In the genomic region with DNA sequence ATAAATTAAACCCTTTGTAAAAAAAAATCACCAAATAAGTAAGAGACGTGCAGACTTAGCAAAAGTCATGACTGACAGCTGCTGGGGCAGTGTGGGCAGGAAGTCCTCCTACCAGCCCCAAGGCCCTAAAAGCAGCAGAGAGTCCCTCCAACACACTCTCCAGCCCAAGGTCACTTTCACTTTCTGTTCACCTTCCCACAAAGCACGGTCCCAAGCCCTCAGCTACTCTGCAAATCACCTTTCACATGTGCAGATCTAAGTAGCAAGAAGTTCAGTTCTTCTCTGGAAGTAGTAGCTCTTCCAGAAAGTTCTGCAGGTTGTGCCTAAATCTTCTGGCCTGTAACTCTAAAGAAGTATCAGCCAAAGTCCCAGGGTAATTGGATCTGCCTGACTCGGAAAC, we compare ENCODE assay signal across 23 mouse cellular contexts.
DNase-seq lines count a peak whose midpoint lies in the region; ATAC-seq and TF ChIP-seq lines count a peak whose summit lies in the region.
"Had no signal": no experiment of that assay in that cellular context is flagged by ENCODE, and none has a peak within 500 bp of the region (broad histone marks: within the 10 kb centered on the region; RNA-seq: fewer than 3 reads in every experiment).

No protein-coding gene starts in this region.

- no peaks in the 10 kb centered on the region for H3K27me3 ChIP-seq in liver, postnatal 0 days (ENCODE audit: insufficient read depth, low read length)
- H3K27me3 ChIP-seq in liver, embryonic 12.5 days (replicated peaks), result no peaks in the 10 kb centered on the region
- H3K27me3 ChIP-seq in MEL (ENCODE audit: control insufficient read depth in 1 of 2, insufficient read depth in 2 of 2, low read length in 2 of 2), result no peaks in the 10 kb centered on the region; a peak in 1 of 4 replicates
- H3K27me3 ChIP-seq: forebrain, embryonic 13.5 days; heart, embryonic 12.5 days; hindbrain, embryonic 12.5 days; intestine, embryonic 15.5 days; liver, embryonic 13.5 days; neural tube, embryonic 15.5 days had no signal

- WGBS in liver, postnatal 0 days (ENCODE audit: insufficient replicate concordance), result 37% methylated on average over 3 of the region's 3 CpGs
- WGBS in liver, embryonic 12.5 days (ENCODE audit: insufficient replicate concordance), result 55% methylated on average over 3 of the region's 3 CpGs

- TF ChIP-seq CTCF in liver, postnatal 0 days (IDR thresholded peaks at IDR 0.05; ENCODE audit: low read depth), result no peak
- no peak for TF ChIP-seq CTCF in MEL (IDR thresholded peaks at IDR 0.05 in 2 of 3, conservative IDR thresholded peaks at IDR 0.05 in 1 of 3; ENCODE audit: control insufficient read depth in 1 of 3, insufficient read depth in 1 of 3, low read depth in 2 of 3, low read length in 3 of 3, poor library complexity in 1 of 3, severe bottlenecking in 1 of 3)

- TF ChIP-seq POLR2A in MEL (IDR thresholded peaks at IDR 0.05; ENCODE audit: control insufficient read depth in 1 of 2, insufficient read depth in 1 of 2, low read depth in 1 of 2, low read length in 2 of 2, poor library complexity in 1 of 2), result no peak

- DNase-seq in liver, postnatal 0 days, result no peak
- DNase-seq in A20 (ENCODE audit: low read depth, low spot score), result peak; percentile 70
- peak; percentile 7 for DNase-seq in MEL (ENCODE audit: low read depth, low spot score)
- no peak for DNase-seq in cerebellum, postnatal 25 days
- DNase-seq in embryo, embryonic 10.5 days (ENCODE audit: low spot score), result no peak
- no peak for DNase-seq in ovary, postnatal 14 days (ENCODE audit: low spot score)
- DNase-seq: adrenal gland, postnatal 25 days; cerebellum, adult 9-10 months; gastrocnemius, postnatal 25 days; layer of hippocampus, postnatal 36 days; left cerebral cortex, postnatal 4 days; liver, embryonic 13.5 days; lung, postnatal 10 days; retina, postnatal 1 day; thymus, postnatal 36 days had no signal

- H3K4me1 ChIP-seq in liver, postnatal 0 days (ENCODE audit: insufficient read depth), result 0 out of 2 replicates have a peak, but pooled peaks cover 2% of the 10 kb centered on the region
- H3K4me1 ChIP-seq in liver, embryonic 12.5 days, result no peaks in the 10 kb centered on the region
- H3K4me1 ChIP-seq in MEL (ENCODE audit: control insufficient read depth in 1 of 2, insufficient read depth in 2 of 2, low read length in 2 of 2), result no peaks in the 10 kb centered on the region; a peak in 1 of 4 replicates
- H3K4me1 ChIP-seq: forebrain, embryonic 13.5 days; hindbrain, embryonic 12.5 days; intestine, embryonic 15.5 days; liver, embryonic 13.5 days; neural tube, embryonic 15.5 days had no signal

- H3K9ac ChIP-seq in liver, postnatal 0 days (replicated peaks), result no peak overlapping the region
- H3K9ac ChIP-seq in liver, embryonic 12.5 days, result no peak overlapping the region
- no peak overlapping the region for H3K9ac ChIP-seq in MEL (ENCODE audit: control insufficient read depth, low read depth, low read length, poor library complexity, severe bottlenecking)
- H3K9ac ChIP-seq: forebrain, embryonic 13.5 days; heart, embryonic 12.5 days; hindbrain, embryonic 12.5 days; intestine, embryonic 15.5 days; liver, embryonic 13.5 days; neural tube, embryonic 15.5 days had no signal

- no peak for TF ChIP-seq EP300 in liver, postnatal 0 days (IDR thresholded peaks at IDR 0.05; ENCODE audit: low read depth)
- no peak for TF ChIP-seq EP300 in MEL (IDR thresholded peaks at IDR 0.05; ENCODE audit: low read depth in 1 of 2, low read length in 2 of 2)

- H3K36me3 ChIP-seq in liver, postnatal 0 days (replicated peaks; ENCODE audit: insufficient read depth, low read length), result no peaks in the 10 kb centered on the region
- no peaks in the 10 kb centered on the region for H3K36me3 ChIP-seq in liver, embryonic 12.5 days
- H3K36me3 ChIP-seq in MEL (ENCODE audit: control insufficient read depth in 1 of 2, insufficient read depth in 2 of 2, low read length in 2 of 2), result no peaks in the 10 kb centered on the region
- H3K36me3 ChIP-seq: heart, embryonic 12.5 days; hindbrain, embryonic 12.5 days; intestine, embryonic 15.5 days; liver, embryonic 13.5 days; neural tube, embryonic 15.5 days had no signal

- H3K79me2 ChIP-seq in MEL (ENCODE audit: control insufficient read depth, insufficient read depth, low read length, poor library complexity), result no peaks in the 10 kb centered on the region

- 0 out of 2 replicates have a peak, but pooled peaks cover 3% of the 10 kb centered on the region for H3K9me3 ChIP-seq in liver, postnatal 0 days (ENCODE audit: low read length)
- H3K9me3 ChIP-seq in liver, embryonic 12.5 days (replicated peaks), result no peaks in the 10 kb centered on the region
- H3K9me3 ChIP-seq in MEL (replicated peaks; ENCODE audit: insufficient read depth, low read length), result no peaks in the 10 kb centered on the region
- H3K9me3 ChIP-seq: hindbrain, embryonic 12.5 days; intestine, embryonic 15.5 days; liver, embryonic 13.5 days; neural tube, embryonic 15.5 days had no signal

- H3K4me2 ChIP-seq in liver, postnatal 0 days (ENCODE audit: low read depth, low read length), result peak overlapping the region; percentile 20; the same call in 1 of the 2 replicates
- no peak overlapping the region for H3K4me2 ChIP-seq in liver, embryonic 12.5 days
- H3K4me2 ChIP-seq: forebrain, embryonic 13.5 days; heart, embryonic 12.5 days; hindbrain, embryonic 12.5 days; intestine, embryonic 15.5 days; liver, embryonic 13.5 days; midbrain, embryonic 11.5 days; neural tube, embryonic 15.5 days had no signal

- no peak for TF ChIP-seq RAD21 in MEL (IDR thresholded peaks at IDR 0.05; ENCODE audit: low read depth, low read length)

- no peak overlapping the region for H3K4me3 ChIP-seq in liver, postnatal 0 days (ENCODE audit: low read depth, low read length)
- H3K4me3 ChIP-seq in liver, embryonic 12.5 days, result no peak overlapping the region
- peak overlapping the region; percentile 21 to 43; a peak in 2 of 4 replicates for H3K4me3 ChIP-seq in MEL (ENCODE audit: control insufficient read depth in 1 of 2, insufficient read depth in 1 of 2, low read depth in 2 of 2, low read length in 2 of 2)
- H3K4me3 ChIP-seq: forebrain, embryonic 13.5 days; heart, embryonic 12.5 days; hindbrain, embryonic 12.5 days; intestine, embryonic 15.5 days; liver, embryonic 13.5 days; neural tube, embryonic 15.5 days had no signal

- H3K27ac ChIP-seq in liver, postnatal 0 days (ENCODE audit: low read depth), result no peak overlapping the region
- H3K27ac ChIP-seq in liver, embryonic 12.5 days, result no peak overlapping the region
- H3K27ac ChIP-seq in MEL (ENCODE audit: control insufficient read depth, low read depth, low read length), result no peak overlapping the region
- H3K27ac ChIP-seq: forebrain, embryonic 13.5 days; hindbrain, embryonic 12.5 days; intestine, embryonic 15.5 days; liver, embryonic 13.5 days; neural tube, embryonic 15.5 days had no signal

- ATAC-seq in liver, postnatal 0 days, result no peak
- ATAC-seq in liver, embryonic 12.5 days, result no peak
- ATAC-seq in megakaryocyte, adult 5-6 weeks (ENCODE audit: poor library complexity, severe bottlenecking), result peak; percentile 51; the same call in 1 of the 2 replicates
- ATAC-seq: forebrain, embryonic 13.5 days; intestine, embryonic 15.5 days had no signal

TF ChIP-seq in MEL, 35 proteins besides CTCF, POLR2A, EP300 and RAD21:
- TF ChIP-seq TBP (IDR thresholded peaks at IDR 0.05; ENCODE audit: low read depth, low read length), result no peak
- TF ChIP-seq TAL1 (IDR thresholded peaks at IDR 0.05; ENCODE audit: low read length), result no peak
- TF ChIP-seq UBTF (IDR thresholded peaks at IDR 0.05; ENCODE audit: borderline replicate concordance, insufficient read depth, low read depth, low read length), result no peak
- no peak for TF ChIP-seq ZC3H11A (IDR thresholded peaks at IDR 0.05; ENCODE audit: low read depth, low read length)
- no peak for TF ChIP-seq ZKSCAN1 (IDR thresholded peaks at IDR 0.05; ENCODE audit: low read depth, low read length)
- no peak for TF ChIP-seq SIN3A (IDR thresholded peaks at IDR 0.05; ENCODE audit: low read length)
- no peak for TF ChIP-seq E2F4 (IDR thresholded peaks at IDR 0.05; ENCODE audit: borderline replicate concordance, low read depth, low read length)
- TF ChIP-seq USF1 (IDR thresholded peaks at IDR 0.05; ENCODE audit: low read depth, low read length), result no peak
- no peak for TF ChIP-seq ELF1 (IDR thresholded peaks at IDR 0.05; ENCODE audit: low read depth, low read length)
- no peak for TF ChIP-seq ZNF384 (IDR thresholded peaks at IDR 0.05; ENCODE audit: low read depth, low read length)
- no peak for TF ChIP-seq POLR2AphosphoS2 (IDR thresholded peaks at IDR 0.05; ENCODE audit: low read length)
- TF ChIP-seq MXI1 (IDR thresholded peaks at IDR 0.05; ENCODE audit: low read depth, low read length), result no peak
- no peak for TF ChIP-seq SMC3 (IDR thresholded peaks at IDR 0.05; ENCODE audit: low read depth, low read length)
- no peak for TF ChIP-seq CHD2 (IDR thresholded peaks at IDR 0.05; ENCODE audit: low read length)
- no peak for TF ChIP-seq MAFK (IDR thresholded peaks at IDR 0.05; ENCODE audit: borderline replicate concordance, low read depth, low read length)
- TF ChIP-seq MAX (IDR thresholded peaks at IDR 0.05; ENCODE audit: low read length), result no peak
- no peak for TF ChIP-seq MAZ (IDR thresholded peaks at IDR 0.05; ENCODE audit: low read depth, low read length)
- no peak for TF ChIP-seq KAT2A (conservative IDR thresholded peaks at IDR 0.05; ENCODE audit: low read depth, low read length)

Comparison
In these comparisons a context has a peak if more than half of its experiments do, and no peak if none do; other contexts are left out.
1. DNase-seq: peak in A20 (single experiment) and MEL (single experiment); none in liver, postnatal 0 days (single experiment), cerebellum, postnatal 25 days (0 of 2), embryo, embryonic 10.5 days (single experiment) and ovary, postnatal 14 days (single experiment).
2. H3K4me3 ChIP-seq: peak in MEL (2 of 2); none in liver, postnatal 0 days (single experiment) and liver, embryonic 12.5 days (single experiment).